Mouse (Mus musculus): ENCODE data around the gene Myo5a. TPM values are rescaled to one million over a fixed set of nuclear protein-coding genes. Genes with fewer than 3 reads are reported as not detected.

Myo5a gene
- 10 to 100 TPM; 39.8 to 90.4 (median 58.0) TPM for total RNA-seq (2022)

GRCm38 (mm10) chr9:75070457-75071028 is at the start of gene Myo5a:
TSS of gene Myo5a (plus strand) at chr9:75071015.
- DNase-seq, result no peak

DNA sequence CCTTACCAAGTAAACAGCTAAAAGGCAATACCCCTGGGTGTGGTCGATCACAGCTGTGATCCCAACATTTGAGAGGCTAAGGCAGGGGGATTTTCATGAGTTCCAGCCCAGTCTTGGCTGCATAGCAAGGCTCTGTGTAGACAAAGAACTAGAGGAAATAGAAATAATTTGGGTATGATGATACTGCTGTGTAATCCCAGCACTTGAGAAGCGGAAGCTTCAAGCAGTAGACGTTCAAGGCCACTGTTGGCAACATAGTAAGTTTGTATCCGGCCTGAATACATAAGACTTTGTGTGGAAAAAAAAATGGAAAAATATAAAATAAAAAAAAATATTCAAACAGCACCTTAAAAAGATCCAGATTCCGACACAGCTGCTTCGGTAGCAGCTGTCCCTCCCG is 48.3 kb upstream of the Myo5a start:
- no peak for DNase-seq

DNA sequence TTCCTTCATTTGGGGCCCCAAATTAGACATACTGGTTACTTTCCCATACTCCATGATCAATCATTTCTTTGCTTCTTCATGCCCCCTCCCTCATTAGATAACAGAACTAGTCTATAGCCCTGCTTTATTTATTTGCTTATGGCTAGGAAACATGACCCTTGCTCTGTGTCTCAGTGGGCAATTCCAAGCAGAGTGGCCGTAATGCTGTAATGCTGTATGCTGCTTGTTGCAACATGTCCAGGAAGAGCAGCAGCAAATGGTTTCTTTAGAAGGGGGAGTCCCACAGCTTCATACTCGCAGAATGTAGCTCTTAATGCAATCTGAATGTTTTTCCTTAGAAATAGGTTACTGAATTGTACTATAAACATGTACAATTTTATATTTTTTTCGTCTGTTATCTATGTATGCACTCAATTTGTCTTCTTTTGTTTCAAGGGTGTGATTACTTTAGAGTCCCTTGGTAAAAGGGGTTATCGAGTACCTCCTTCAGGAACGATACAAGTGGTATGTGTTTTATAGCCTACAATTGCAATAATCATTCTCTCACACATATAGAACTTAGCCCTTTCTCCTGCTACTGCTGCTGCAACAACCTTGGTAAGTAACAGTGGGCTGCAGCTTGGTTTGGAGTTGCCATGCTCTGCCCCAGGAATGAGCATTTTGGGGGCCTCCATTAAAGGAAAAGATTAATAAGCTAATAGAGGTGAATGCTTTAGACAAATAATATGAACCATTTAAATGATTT is 47.5 kb upstream of the Myo5a start:
- no peak for DNase-seq

- DNase-seq, result no peak
Measured at GRCm38 (mm10) chr9:75024089-75024488, 46.7 kb upstream of the Myo5a start.

DNA sequence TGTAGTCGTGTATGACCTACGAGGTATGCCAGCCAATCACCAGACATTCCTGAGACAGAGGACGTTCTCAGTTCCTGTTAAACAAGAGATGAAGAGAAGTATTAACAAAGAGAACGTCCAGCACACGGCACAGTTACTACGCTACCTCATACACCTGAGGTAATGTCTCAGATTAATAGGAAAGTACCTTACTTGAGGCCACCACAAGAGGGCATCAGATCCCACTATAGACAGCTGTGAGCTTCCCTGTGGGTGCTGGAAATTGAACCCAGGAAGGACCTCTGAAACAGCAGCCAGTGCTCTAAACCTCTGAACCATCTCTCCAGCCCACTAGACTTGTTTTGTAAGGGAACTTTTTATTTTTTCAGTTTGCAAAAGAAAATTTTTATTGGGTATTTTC is 45.1 kb upstream of the Myo5a start:
- DNase-seq, result no peak

DNA sequence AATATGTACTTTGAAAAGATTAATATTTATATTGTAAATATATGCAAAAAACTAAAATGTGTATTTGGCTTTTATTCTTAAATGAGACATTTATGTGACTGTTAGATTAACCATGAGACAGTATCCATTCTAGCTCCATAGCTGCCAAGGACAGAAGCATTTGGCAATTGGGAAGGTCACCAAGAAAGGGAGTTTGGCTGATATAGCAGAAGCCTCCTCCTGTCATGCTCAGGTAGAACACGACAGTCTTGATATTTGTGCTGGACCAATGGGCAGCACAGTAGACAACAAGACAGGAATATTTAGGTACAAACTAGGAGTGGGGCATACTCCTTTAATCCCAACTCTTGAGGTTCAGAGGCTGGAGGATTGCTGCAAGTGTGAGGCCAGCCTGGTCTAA is 38.4 kb upstream of the Myo5a start:
- DNase-seq, result no peak

DNA sequence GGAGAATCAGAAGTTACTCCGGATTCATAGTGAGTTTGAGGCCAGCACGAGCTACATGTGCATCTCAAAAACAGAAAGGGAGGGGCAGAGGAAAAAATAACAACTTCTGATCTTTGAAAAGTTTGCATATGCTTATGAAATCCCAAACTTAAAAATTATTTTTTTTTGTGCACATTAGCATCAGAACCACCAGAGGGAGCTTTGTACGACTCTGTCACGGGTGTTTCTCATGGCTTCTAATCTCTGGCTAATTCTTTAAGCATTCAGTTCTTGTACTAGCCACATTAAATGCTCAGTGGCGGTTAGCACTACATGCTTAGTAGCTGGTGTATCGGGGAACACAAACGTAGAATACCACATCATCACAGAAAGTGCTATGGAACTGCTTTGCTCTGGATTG is 37.7 kb upstream of the Myo5a start:
- no peak for DNase-seq

GRCm38 (mm10) chr9:75034691-75035090 is 36.1 kb upstream of the Myo5a start:
- DNase-seq, result no peak

DNA sequence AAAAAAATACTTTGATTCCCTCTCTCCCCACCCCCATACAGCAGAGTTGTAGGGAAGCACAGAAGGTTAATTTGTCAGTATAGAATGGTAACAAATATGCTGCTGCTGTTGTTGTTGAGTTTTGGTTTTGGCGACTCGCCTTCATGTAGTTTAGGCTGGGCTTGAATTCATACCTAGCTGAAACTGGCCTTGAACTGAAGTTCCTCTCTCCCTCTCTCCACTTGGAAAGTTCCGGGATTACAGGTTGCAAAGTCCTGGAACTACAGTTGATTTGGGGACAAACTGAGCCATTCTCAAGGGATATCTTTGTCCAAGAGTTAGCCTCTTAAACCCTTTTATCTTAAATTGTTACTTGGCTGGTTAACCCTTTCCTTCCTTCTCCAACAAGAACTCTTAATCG is 34.9 kb upstream of the Myo5a start:
- no peak for DNase-seq

GRCm38 (mm10) chr9:75037451-75038356 is 33.1 kb upstream of the Myo5a start, which contains the start of gene Arpp19:
TSS of gene Arpp19 (plus strand) at chr9:75037614.
- DNase-seq, result peak; percentile 92

DNA sequence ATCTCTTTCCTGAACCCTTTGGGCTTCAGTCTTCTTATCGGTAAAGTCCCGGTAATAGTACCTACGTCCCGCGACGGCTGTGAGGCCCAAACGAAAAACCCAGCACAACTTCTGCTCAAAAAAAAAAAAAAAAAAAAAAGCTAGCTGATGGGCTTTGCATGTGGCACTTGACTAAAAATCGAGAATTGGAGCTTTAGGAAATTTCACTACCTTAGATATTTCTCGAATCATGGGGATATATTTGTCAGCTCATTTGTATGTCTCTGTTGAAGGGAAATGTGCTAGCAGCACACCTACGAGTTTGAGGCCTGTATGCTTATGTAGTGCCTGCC is 32.5 kb upstream of the Myo5a start:
- no peak for DNase-seq

- no peak for DNase-seq
Measured at GRCm38 (mm10) chr9:75040566-75040965, 30.2 kb upstream of the Myo5a start.

DNA sequence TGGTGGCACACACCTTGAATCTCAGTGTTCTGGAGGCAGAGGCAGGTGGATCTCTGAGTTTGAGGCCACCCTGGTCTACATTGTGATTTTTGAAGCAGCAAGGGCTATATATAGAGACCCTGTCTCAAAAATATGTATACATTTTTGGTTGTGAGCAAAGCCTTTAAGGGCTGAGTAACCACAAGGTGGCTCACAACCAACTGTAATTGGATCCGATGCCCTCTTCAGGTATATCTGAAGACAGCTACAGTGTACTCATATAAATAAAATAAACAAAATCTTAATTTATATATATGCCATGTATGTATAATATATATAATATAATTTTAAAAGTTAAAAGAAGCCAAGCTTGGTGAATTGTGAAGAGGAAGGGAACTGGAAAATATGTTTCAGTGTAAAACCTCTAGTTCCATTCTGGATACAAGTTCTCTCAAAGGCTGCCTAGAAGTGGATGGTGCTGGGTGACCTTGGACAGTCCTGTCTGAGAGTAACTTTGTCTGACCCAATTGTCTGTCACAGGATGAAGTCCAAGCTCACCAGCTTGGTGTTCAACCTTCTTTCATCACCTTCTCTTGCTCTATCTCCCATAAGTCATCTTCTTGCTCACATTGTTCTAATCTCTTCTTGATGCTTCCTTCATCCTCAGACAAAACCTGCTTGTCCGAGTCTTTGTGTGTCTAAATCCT is 28.8 kb upstream of the Myo5a start:
- DNase-seq, result no peak

GRCm38 (mm10) chr9:75043191-75043590 is 27.6 kb upstream of the Myo5a start:
- DNase-seq, result no peak

GRCm38 (mm10) chr9:75047079-75047478 is 23.7 kb upstream of the Myo5a start:
- no peak for DNase-seq

GRCm38 (mm10) chr9:75049100-75049499 is 21.7 kb upstream of the Myo5a start:
- no peak for DNase-seq

DNA sequence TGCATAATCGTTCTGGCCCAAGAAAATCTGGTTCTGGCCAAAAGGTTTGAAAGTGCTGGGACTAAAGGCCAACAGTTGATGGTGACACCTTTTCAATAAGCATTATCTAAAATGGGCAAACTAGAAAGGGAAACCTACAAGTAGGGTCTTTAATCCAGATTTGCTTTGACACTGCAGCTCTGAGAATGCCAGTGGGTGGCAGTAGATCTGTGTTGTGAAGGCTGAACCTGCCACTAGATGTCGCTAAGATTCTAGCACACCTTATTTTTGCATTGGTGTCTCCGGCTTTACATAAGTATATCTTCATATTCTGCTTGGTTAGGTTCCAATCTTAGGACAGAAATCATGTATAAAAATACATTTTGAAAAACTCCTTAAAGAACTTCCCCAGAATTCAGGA is 20.8 kb upstream of the Myo5a start:
- no peak for DNase-seq

- no peak for DNase-seq
Measured at GRCm38 (mm10) chr9:75051841-75052240, 19.0 kb upstream of the Myo5a start.

GRCm38 (mm10) chr9:75055046-75055445 is 15.8 kb upstream of the Myo5a start:
- no peak for DNase-seq

DNA sequence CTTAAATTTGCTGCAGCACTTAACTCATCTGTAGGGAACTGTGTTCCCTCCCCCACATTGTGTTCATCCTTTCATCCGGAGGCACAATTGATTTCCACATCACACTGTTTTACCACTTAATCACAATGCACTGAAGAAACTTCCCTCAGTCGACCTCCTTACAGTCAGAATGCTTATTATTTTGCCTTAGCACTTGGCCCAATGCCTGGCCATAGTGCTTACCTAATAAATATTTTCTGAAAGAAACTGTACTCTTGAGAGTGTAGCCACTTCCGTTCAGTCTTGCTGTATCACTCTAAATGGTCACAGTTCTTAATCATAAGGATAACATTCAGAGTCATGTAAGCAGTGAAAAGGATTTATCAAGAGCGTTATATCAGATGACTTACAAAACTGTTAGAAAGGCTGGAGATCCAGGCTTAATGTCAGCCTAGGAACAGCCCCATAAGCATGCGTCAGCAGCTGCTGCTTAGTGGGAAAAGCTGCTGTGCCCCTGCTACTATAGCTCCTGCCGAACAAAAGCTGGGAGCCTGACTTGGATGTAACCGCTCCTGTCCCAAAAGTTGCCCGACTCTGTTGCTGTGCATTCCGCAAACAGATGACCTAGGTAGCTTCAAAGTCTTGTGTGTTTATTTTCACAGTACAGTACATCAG is 6.0 kb upstream of the Myo5a start:
- DNase-seq, result no peak

- DNase-seq, result peak; percentile 65
Measured at GRCm38 (mm10) chr9:75071029-75071705, 352 bp downstream of the Myo5a start.

- peak; percentile 17 for DNase-seq
Measured at GRCm38 (mm10) chr9:75071706-75072192, 934 bp downstream of the Myo5a start.

Measured in adrenal gland, adult 8-10 months (tissue).